Mouse (Mus musculus) kidney, embryonic 14.5 days (tissue): Measurements from ENCODE around the gene Ggta1. TPM values are rescaled to one million over a fixed set of nuclear protein-coding genes. Genes with fewer than 3 reads are reported as not detected.

Experiments used
- ATAC-seq: fragments of 200-750 bp; cut with Nextera tagmentation; 2 replicates; pipeline ENCODE4 v1.8.0; 2017; ENCODE audit warnings: moderate number of reproducible peaks, mild to moderate bottlenecking, moderate TSS enrichment, moderate library complexity; ENCODE audit not compliant: low FRiP score, low TSS enrichment
- H3K27ac ChIP-seq: fragments of 300-500 bp; sonication (generic); 2 replicates; pipeline ENCODE4 v1.5.1; 2014; ENCODE audit warnings: low read depth, mild to moderate bottlenecking, low read length, moderate library complexity, mixed read lengths
- H3K27me3 ChIP-seq: fragments of 300-500 bp; sonication (generic); 2 replicates; pipeline ENCODE4 v1.6.1; 2014; ENCODE audit warnings: mild to moderate bottlenecking, low read length; ENCODE audit not compliant: control insufficient read depth, insufficient read depth
- H3K36me3 ChIP-seq: fragments of 300-500 bp; sonication (generic); 2 replicates; pipeline ENCODE4 v1.6.1; 2014; ENCODE audit warnings: low read length, mixed read lengths; ENCODE audit not compliant: control insufficient read depth, insufficient read depth
- H3K4me1 ChIP-seq: fragments of 300-500 bp; sonication (generic); 2 replicates; pipeline ENCODE4 v1.6.1; 2014; ENCODE audit warnings: low read length, mixed read lengths; ENCODE audit not compliant: control insufficient read depth, insufficient read depth
- H3K4me2 ChIP-seq: fragments of 300-500 bp; sonication (generic); replicated peaks from 2 replicates; pipeline ENCODE4 v1.6.1; 2014; ENCODE audit warnings: low read depth, mild to moderate bottlenecking, low read length
- H3K4me3 ChIP-seq: fragments of 300-500 bp; sonication (generic); 2 replicates; pipeline ENCODE4 v1.5.1; 2014; ENCODE audit warnings: mild to moderate bottlenecking, low read length
- H3K9ac ChIP-seq: fragments of 300-500 bp; sonication (generic); 2 replicates; pipeline ENCODE4 v1.6.1; 2014; ENCODE audit warnings: low read depth, mild to moderate bottlenecking, low read length, moderate library complexity
- H3K9me3 ChIP-seq: fragments of 300-500 bp; sonication (generic); 2 replicates; pipeline ENCODE4 v1.6.1; 2016; ENCODE audit warnings: low read length; ENCODE audit not compliant: control insufficient read depth
- WGBS: fragments of 180-500 bp; shearing (Covaris S2); extraction: QIAGEN DNeasy Blood & Tissue Kit; methylation state at CpG from one replicate; pipeline ENCODE4 v1.1.7; 2014; 5-methylcytosine and 5-hydroxymethylcytosine counted together
- polyA plus RNA-seq: library from polyadenylated mRNA; unstranded; fragments of >200 nt; fragmentation: Nextera tagmentation; extraction: Ambion mirVana; gene quantifications from 2 replicates; pipeline ENCODE4 v1.2.1, GENCODE M21; 2014

The Ggta1 gene
- polyA plus RNA-seq, 1 experiment from 2014 or later, result 21.5 TPM

- H3K27ac ChIP-seq, result no peak overlapping the region
- WGBS, result 80% methylated on average over 6 of the region's 6 CpGs
Measured at GRCm38 (mm10) chr2:35442079-35442478, 21.0 kb downstream of the Ggta1 start.

GRCm38 (mm10) chr2:35441419-35441818 is 21.6 kb downstream of the Ggta1 start:
- peaks cover 40% of the 10 kb centered on the region for H3K4me1 ChIP-seq
- no peak overlapping the region for H3K9ac ChIP-seq
- H3K27ac ChIP-seq, result no peak overlapping the region
- H3K9me3 ChIP-seq, result no peaks in the 10 kb centered on the region
- H3K4me2 ChIP-seq, result no peak overlapping the region
- H3K27me3 ChIP-seq, result no peaks in the 10 kb centered on the region; the same call in 1 of the 2 replicates
- no peak overlapping the region for H3K4me3 ChIP-seq
- H3K36me3 ChIP-seq, result no peaks in the 10 kb centered on the region
- ATAC-seq, result no peak
- WGBS, result 77% methylated on average over 6 of the region's 6 CpGs

More at GRCm38 (mm10) chr2:35442079-35442478, 21.0 kb downstream of the Ggta1 start:
- no peak overlapping the region for H3K4me2 ChIP-seq
- H3K9me3 ChIP-seq, result no peaks in the 10 kb centered on the region
- H3K9ac ChIP-seq, result no peak overlapping the region
- no peak overlapping the region for H3K4me3 ChIP-seq
- peaks cover 46% of the 10 kb centered on the region for H3K4me1 ChIP-seq
- no peak for ATAC-seq
- no peaks in the 10 kb centered on the region for H3K36me3 ChIP-seq
- no peaks in the 10 kb centered on the region; the same call in 1 of the 2 replicates for H3K27me3 ChIP-seq

- no peak overlapping the region for H3K4me3 ChIP-seq
- H3K9ac ChIP-seq, result no peak overlapping the region
- no peak overlapping the region for H3K27ac ChIP-seq
- H3K36me3 ChIP-seq, result no peaks in the 10 kb centered on the region
- no peaks in the 10 kb centered on the region; the same call in 1 of the 2 replicates for H3K27me3 ChIP-seq
- peaks cover 30% of the 10 kb centered on the region for H3K4me1 ChIP-seq
- no peak for ATAC-seq
- 89% methylated on average over 3 of the region's 3 CpGs for WGBS
- H3K4me2 ChIP-seq, result no peak overlapping the region
- no peaks in the 10 kb centered on the region for H3K9me3 ChIP-seq
Measured at GRCm38 (mm10) chr2:35440480-35440879, 22.6 kb downstream of the Ggta1 start.

GRCm38 (mm10) chr2:35437796-35438195 is 25.2 kb downstream of the Ggta1 start:
- H3K36me3 ChIP-seq, result no peaks in the 10 kb centered on the region
- H3K9ac ChIP-seq, result no peak overlapping the region
- ATAC-seq, result no peak
- no peaks in the 10 kb centered on the region; the same call in 1 of the 2 replicates for H3K27me3 ChIP-seq
- H3K4me2 ChIP-seq, result no peak overlapping the region
- peaks cover 30% of the 10 kb centered on the region for H3K4me1 ChIP-seq
- 94% methylated on average over 2 of the region's 2 CpGs for WGBS
- H3K9me3 ChIP-seq, result no peaks in the 10 kb centered on the region
- no peak overlapping the region for H3K4me3 ChIP-seq
- H3K27ac ChIP-seq, result no peak overlapping the region

- WGBS, result 66% methylated on average over 6 of the region's 6 CpGs
- ATAC-seq, result no peak
- Histone ChIP-seq H3K4me1 (peaks cover 35% of the 10 kb centered on the region), H3K9me3 (no peaks in the 10 kb centered on the region), H3K36me3 (no peaks in the 10 kb centered on the region), H3K27ac (no peak overlapping the region), H3K4me2 (no peak overlapping the region), H3K27me3 (no peaks in the 10 kb centered on the region), H3K9ac (no peak overlapping the region), H3K4me3 (no peak overlapping the region)
Measured at GRCm38 (mm10) chr2:35434576-35435123, 28.4 kb downstream of the Ggta1 start.

- no peak overlapping the region for H3K4me2 ChIP-seq
- no peak overlapping the region for H3K9ac ChIP-seq
- H3K9me3 ChIP-seq, result no peaks in the 10 kb centered on the region
- H3K4me3 ChIP-seq, result no peak overlapping the region
- ATAC-seq, result no peak
- 36% methylated on average over 4 of the region's 4 CpGs for WGBS
- peak overlapping the region; percentile 25; the same call in 1 of the 2 replicates for H3K27ac ChIP-seq
- H3K4me1 ChIP-seq, result peaks cover 35% of the 10 kb centered on the region
- no peaks in the 10 kb centered on the region for H3K27me3 ChIP-seq
- H3K36me3 ChIP-seq, result no peaks in the 10 kb centered on the region
Measured at GRCm38 (mm10) chr2:35433428-35433827, 29.6 kb downstream of the Ggta1 start.

GRCm38 (mm10) chr2:35432472-35432871 is 30.6 kb downstream of the Ggta1 start:
- peak overlapping the region; percentile 25; the same call in 1 of the 2 replicates for H3K27ac ChIP-seq
- no peaks in the 10 kb centered on the region for H3K36me3 ChIP-seq
- no peak overlapping the region for H3K4me3 ChIP-seq
- H3K4me2 ChIP-seq, result peak overlapping the region; percentile 2; the same call in 1 of the 2 replicates
- H3K9me3 ChIP-seq, result no peaks in the 10 kb centered on the region
- peaks cover 41% of the 10 kb centered on the region for H3K4me1 ChIP-seq
- no peak overlapping the region for H3K9ac ChIP-seq
- H3K27me3 ChIP-seq, result no peaks in the 10 kb centered on the region
- ATAC-seq, result peak; percentile 32; the same call in 1 of the 2 replicates
- 19% methylated on average over 7 of the region's 7 CpGs for whole genome bisulfite sequencing

- Histone ChIP-seq H3K9ac (no peak overlapping the region), H3K4me1 (peaks cover 41% of the 10 kb centered on the region)
Measured at GRCm38 (mm10) chr2:35432011-35432410, 31.0 kb downstream of the Ggta1 start.

GRCm38 (mm10) chr2:35430806-35431205 is 32.2 kb downstream of the Ggta1 start:
- Histone ChIP-seq H3K27ac (no peak overlapping the region), H3K9ac (no peak overlapping the region; the same call in 1 of the 2 replicates), H3K4me3 (no peak overlapping the region), H3K4me1 (peaks cover 41% of the 10 kb centered on the region), H3K9me3 (no peaks in the 10 kb centered on the region), H3K36me3 (no peaks in the 10 kb centered on the region), H3K27me3 (no peaks in the 10 kb centered on the region), H3K4me2 (no peak overlapping the region)
- ATAC-seq, result no peak
- 84% methylated on average over 8 of the region's 8 CpGs for WGBS

More at GRCm38 (mm10) chr2:35432011-35432410, 31.0 kb downstream of the Ggta1 start:
- Histone ChIP-seq H3K27ac (peak overlapping the region; percentile 25; the same call in 1 of the 2 replicates), H3K4me3 (no peak overlapping the region), H3K4me2 (peak overlapping the region; percentile 2; the same call in 1 of the 2 replicates), H3K9me3 (no peaks in the 10 kb centered on the region), H3K36me3 (no peaks in the 10 kb centered on the region), H3K27me3 (no peaks in the 10 kb centered on the region)
- 8% methylated on average over 7 of the region's 7 CpGs for WGBS
- ATAC-seq, result peak; percentile 61; the same call in 1 of the 2 replicates
